Mouse (Mus musculus) E14TG2a.4 (cell line): Measurements from ENCODE around the gene Slc3a1.

Experiments used
- H3K27me3 ChIP-seq: 2 replicates; pipeline ENCODE4 v1.6.1; 2014; ENCODE audit warnings: low read length, control low read depth; ENCODE audit not compliant: insufficient read depth
- H3K36me3 ChIP-seq: 2 replicates; pipeline ENCODE4 v1.6.1; 2014; ENCODE audit warnings: low read length, control low read depth; ENCODE audit not compliant: insufficient read depth
- H3K4me1 ChIP-seq: replicated peaks from 2 replicates; pipeline ENCODE4 v1.6.1; 2014; ENCODE audit warnings: low read depth, low read length, control low read depth
- H3K4me3 ChIP-seq: replicated peaks from 2 replicates; pipeline ENCODE4 v1.5.1; 2014; ENCODE audit warnings: mild to moderate bottlenecking, low read length
- H3K9me3 ChIP-seq: 2 replicates; pipeline ENCODE4 v1.6.1; 2014; ENCODE audit warnings: low read length, control low read depth
- CTCF ChIP-seq: conservative IDR thresholded peaks from 2 replicates; pipeline ENCODE4 v1.5.1; 2014; ENCODE audit warnings: low read length
- NANOG ChIP-seq: IDR thresholded peaks from 2 replicates; pipeline ENCODE4 v1.6.1; 2014; ENCODE audit warnings: borderline replicate concordance, low read length, mixed read lengths
- POU5F1 ChIP-seq: IDR thresholded peaks from 2 replicates; pipeline ENCODE4 v1.6.1; 2014; ENCODE audit warnings: low read length, borderline replicate concordance

Slc3a1 gene

DNA sequence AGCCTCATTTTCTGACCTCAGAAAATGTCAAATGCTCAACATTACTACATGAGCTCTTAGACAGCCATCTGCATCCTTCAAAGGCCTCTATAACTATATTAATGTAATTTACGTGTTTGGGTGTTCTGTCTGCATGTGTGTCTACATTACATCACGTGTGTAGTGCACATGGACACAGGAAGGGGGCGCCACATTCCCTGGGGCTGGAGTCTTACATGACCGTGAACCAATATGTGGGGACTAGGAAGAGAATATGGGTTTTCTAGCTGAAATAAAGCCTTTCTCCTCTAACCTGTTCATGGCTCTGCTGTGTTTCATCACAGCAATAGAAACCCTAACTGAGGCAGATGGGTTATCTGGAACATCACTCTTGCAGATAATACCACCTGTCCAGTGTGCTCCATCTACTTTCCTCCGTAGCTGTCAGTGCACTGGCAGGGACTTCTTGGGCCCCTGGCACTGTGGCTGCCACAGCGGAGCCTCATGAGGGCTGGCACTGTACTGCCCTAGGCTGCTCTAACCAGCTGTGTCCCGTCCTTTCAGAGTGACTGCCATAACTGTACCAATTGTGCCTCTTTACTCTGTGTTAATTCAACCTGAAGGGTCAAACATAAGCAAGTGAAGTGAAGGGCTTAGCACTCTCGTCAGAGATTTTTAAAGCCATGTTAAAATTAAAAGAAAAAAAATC, 43.1 kb downstream of the Slc3a1 start:
- H3K36me3 ChIP-seq, result peaks cover 56% of the 10 kb centered on the region
- peaks cover 14% of the 10 kb centered on the region for H3K4me1 ChIP-seq
- no peak overlapping the region for H3K4me3 ChIP-seq
- no peaks in the 10 kb centered on the region for H3K27me3 ChIP-seq
- TF ChIP-seq POU5F1, result no peak
- peak; percentile 70 for TF ChIP-seq CTCF
- H3K9me3 ChIP-seq, result no peaks in the 10 kb centered on the region

DNA sequence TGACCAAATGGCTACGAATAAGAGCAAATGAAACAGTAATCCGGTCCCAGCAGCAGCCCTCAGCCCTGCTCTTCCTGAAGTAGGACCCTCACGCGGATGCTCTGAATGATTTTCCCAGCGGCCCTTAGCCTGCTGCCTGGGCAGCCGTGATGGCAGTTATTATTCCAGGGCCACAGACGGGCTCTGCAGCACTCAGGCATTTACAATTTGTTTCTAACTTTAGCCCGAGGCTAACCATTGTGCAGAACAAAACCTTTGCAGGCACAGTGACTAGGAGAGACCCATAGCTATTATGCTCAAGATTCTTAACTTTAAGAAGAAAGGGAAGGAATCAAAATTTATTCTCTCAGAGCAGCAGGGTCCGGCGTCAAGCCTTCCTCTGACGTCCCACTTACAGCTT, 44.2 kb downstream of the Slc3a1 start:
- Histone ChIP-seq H3K9me3 (no peaks in the 10 kb centered on the region), H3K36me3 (peaks cover 57% of the 10 kb centered on the region), H3K27me3 (no peaks in the 10 kb centered on the region), H3K4me1 (peaks cover 14% of the 10 kb centered on the region), H3K4me3 (no peak overlapping the region)
- no peak for TF ChIP-seq POU5F1
- no peak for TF ChIP-seq NANOG
- no peak for TF ChIP-seq CTCF

DNA sequence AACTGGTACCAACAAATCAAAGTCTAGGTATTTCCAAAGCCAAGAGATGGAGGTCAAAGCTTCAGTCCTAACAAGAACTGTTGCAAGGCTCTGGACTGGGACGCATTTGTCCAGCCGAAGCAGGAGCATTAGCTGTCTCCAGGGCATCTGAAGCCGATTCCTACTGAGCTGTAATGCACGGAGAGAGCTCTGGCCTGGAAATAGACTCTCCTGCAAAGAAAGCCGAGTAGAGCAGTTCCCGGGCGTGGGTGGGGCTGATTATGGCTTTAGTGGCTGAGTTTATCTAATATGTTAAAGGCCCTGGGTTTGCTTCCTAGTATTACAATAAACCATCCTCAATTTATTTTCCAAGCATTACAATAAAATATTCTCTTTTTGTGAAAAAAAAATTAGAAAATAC, 45.0 kb downstream of the Slc3a1 start:
- H3K36me3 ChIP-seq, result peaks cover 59% of the 10 kb centered on the region
- no peak overlapping the region for H3K4me3 ChIP-seq
- TF ChIP-seq CTCF (no peak), NANOG (no peak), POU5F1 (no peak)
- H3K27me3 ChIP-seq, result no peaks in the 10 kb centered on the region
- H3K4me1 ChIP-seq, result peaks cover 14% of the 10 kb centered on the region
- H3K9me3 ChIP-seq, result no peaks in the 10 kb centered on the region

DNA sequence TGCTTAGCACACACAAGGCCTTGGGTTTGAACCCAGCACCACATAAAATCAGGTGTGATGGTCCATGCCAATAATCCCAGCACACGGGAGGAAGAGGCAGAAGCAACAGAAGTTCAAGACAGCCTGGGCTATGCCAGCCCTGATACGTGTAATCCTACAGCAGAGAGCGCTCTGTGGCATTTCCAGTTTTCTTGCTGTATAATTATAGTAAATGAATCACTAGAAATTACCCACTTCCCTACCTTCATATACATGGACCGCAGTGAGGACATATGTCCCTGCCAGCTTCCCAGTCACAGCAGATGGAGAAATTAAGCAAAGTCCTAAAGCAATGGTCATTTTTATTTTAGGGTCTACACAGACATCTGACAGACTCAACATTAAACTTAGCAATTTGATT, 45.9 kb downstream of the Slc3a1 start:
- TF ChIP-seq POU5F1 (no peak), NANOG (no peak), CTCF (no peak)

DNA sequence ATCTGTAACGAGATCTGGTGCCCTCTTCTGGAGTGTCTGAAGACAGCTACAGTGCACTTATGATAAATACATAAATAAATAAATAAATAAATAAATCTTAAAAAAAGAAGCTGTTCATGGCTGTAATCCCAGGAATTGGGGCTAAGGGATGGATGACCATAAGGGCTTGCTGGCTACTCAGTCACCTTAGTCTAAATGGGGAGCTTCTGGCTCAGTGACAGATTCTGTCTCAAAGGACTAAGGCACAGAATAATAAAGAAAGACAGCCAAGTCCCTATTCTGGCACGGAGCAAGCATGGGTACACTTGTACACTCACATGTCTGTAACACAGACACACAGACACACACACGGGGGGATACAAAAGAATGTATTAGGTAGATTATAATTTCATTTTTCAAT, 51.1 kb downstream of the Slc3a1 start:
- Histone ChIP-seq H3K27me3 (no peaks in the 10 kb centered on the region), H3K36me3 (peaks cover 50% of the 10 kb centered on the region), H3K9me3 (no peaks in the 10 kb centered on the region), H3K4me3 (no peak overlapping the region), H3K4me1 (peaks cover 22% of the 10 kb centered on the region)
- no peak for TF ChIP-seq NANOG
- no peak for TF ChIP-seq POU5F1
- no peak for TF ChIP-seq CTCF

More for the DNA sequence above, 45.9 kb downstream of the Slc3a1 start:
- Histone ChIP-seq H3K27me3 (no peaks in the 10 kb centered on the region), H3K36me3 (peaks cover 59% of the 10 kb centered on the region), H3K4me3 (no peak overlapping the region), H3K4me1 (peaks cover 14% of the 10 kb centered on the region), H3K9me3 (no peaks in the 10 kb centered on the region)

DNA sequence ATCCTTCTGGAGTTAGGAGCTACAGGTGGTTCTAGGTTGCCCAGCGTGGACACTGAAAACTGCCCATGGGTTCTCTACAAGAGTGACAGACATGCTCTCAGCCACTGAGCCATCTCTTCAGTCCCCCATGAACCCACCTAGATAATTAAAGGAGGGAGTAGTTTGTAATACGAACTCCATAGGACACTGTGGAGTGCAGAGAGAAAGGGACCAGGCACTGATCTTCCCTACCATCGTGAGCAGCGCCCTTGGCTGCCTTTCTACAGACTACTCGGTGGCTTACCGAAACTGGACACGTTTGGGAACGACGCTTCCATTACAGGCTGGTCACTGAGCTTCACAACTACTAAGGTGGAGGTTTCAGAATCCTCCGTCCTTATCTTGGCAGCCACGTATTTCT, 52.6 kb downstream of the Slc3a1 start:
- TF ChIP-seq CTCF (no peak), NANOG (no peak), POU5F1 (no peak)
- Histone ChIP-seq H3K4me3 (no peak overlapping the region), H3K36me3 (peaks cover 44% of the 10 kb centered on the region), H3K4me1 (peaks cover 22% of the 10 kb centered on the region), H3K27me3 (no peaks in the 10 kb centered on the region), H3K9me3 (no peaks in the 10 kb centered on the region)

DNA sequence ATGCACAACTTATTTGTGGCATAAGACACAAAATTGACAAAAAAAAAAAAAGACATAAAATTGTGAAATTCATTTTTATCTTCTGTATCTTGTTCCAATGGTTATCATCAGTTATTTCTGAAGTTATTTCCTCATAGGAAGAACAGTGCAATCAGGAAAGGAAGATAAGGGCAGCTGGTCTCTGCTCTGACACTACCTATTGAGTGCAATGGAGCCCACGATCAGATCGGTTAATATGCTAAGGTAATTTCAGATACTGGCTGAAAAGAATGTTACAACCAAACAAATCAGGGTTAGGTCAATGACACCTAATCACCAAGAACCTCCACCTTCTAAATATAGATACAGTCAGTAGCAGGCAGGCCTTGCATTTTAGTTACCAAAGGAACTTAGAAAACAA, 57.2 kb downstream of the Slc3a1 start:
- Histone ChIP-seq H3K27me3 (no peaks in the 10 kb centered on the region), H3K4me3 (no peak overlapping the region), H3K4me1 (peaks cover 35% of the 10 kb centered on the region), H3K9me3 (no peaks in the 10 kb centered on the region), H3K36me3 (peaks cover 12% of the 10 kb centered on the region)
- no peak for TF ChIP-seq POU5F1

DNA sequence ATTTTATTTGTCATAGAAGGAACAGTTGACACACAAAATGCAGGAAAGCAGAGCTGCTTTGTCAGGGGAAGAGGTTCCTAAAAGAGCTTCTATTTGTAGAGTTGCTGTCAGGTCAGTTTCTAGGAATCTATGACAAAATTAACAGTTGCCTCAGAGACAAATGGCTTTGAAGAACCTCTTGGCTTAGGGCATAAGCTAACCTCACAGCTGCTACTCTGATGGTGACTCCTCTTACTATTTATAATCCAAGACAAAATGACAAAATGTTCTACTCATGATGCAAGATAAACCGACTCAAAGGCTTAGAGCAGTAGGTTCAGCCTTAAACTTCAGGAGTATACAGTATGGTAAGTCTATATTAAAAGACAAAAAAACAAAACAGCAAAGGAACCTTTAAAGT, 58.3 kb downstream of the Slc3a1 start:
- Histone ChIP-seq H3K4me3 (no peak overlapping the region), H3K4me1 (peaks cover 33% of the 10 kb centered on the region), H3K9me3 (no peaks in the 10 kb centered on the region), H3K27me3 (no peaks in the 10 kb centered on the region), H3K36me3 (peaks cover 4% of the 10 kb centered on the region)
- no peak for TF ChIP-seq CTCF
- no peak for TF ChIP-seq NANOG
- no peak for TF ChIP-seq POU5F1

DNA sequence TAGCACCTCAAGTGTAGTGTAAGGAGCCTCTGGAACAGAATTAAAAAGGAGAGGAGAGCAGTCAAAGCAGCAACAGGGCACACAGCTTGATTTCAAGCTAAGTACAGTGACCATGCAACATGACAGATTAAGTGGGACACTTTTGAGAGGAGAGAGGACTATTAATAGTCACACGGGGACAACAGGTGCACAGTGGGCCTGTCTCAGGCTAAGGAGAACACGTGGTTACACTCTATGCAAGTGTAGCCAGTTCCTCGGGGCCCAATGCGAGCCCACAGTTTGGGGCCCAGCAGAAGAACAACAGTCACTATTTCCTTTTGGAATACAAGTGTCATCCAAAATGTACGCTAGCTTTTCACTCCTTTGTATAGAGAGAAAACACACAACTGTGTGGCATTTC, 59.4 kb downstream of the Slc3a1 start:
- Histone ChIP-seq H3K9me3 (no peaks in the 10 kb centered on the region), H3K27me3 (no peaks in the 10 kb centered on the region), H3K36me3 (peaks cover 4% of the 10 kb centered on the region), H3K4me1 (peaks cover 38% of the 10 kb centered on the region), H3K4me3 (no peak overlapping the region)
- no peak for TF ChIP-seq POU5F1
- no peak for TF ChIP-seq CTCF
- no peak for TF ChIP-seq NANOG
